29 mouse cellular contexts compared by ENCODE assay signal in the genomic region with DNA sequence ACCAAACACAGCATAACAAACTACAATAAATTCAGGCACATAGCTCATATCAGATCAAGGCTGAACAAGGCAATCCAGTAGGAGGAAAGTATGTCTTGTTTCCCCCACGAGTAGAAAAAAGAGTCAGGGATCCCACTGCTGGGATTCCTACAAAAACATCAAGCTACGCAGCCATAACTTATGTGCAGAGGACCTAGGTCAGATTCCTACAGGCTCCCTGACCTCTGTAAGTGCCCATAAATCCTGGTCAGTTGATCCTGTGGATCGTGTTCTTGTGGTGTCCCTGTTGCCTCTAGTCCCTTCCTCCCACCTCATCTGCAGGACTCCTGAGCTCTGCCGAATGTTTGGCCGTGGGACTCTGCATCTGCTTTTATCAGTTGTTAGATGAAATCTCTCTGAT. TPM values are rescaled to one million over a fixed set of nuclear protein-coding genes. Genes with fewer than 3 reads are reported as not detected.
DNase-seq lines count a peak whose midpoint lies in the region; ATAC-seq and TF ChIP-seq lines count a peak whose summit lies in the region.
"Had no signal": no experiment of that assay in that cellular context is flagged by ENCODE, and none has a peak within 500 bp of the region (broad histone marks: within the 10 kb centered on the region; RNA-seq: fewer than 3 reads in every experiment).

No protein-coding gene starts in this region.

- no peak overlapping the region for H3K9ac ChIP-seq in kidney, embryonic 15.5 days
- H3K9ac ChIP-seq in lung, embryonic 14.5 days: no peak overlapping the region
- H3K9ac ChIP-seq: embryonic facial prominence, embryonic 13.5 days; forebrain, embryonic 13.5 days; heart, embryonic 13.5 days; hindbrain, embryonic 14.5 days had no signal

- H3K27ac ChIP-seq in kidney, embryonic 15.5 days: peak overlapping the region; percentile 32
- H3K27ac ChIP-seq in lung, embryonic 14.5 days (ENCODE audit: low read depth): no peak overlapping the region
- H3K27ac ChIP-seq: embryonic facial prominence, embryonic 13.5 days; forebrain, embryonic 10.5 days; forebrain, embryonic 13.5 days; heart, adult 2 months; heart, embryonic 10.5 days; heart, embryonic 13.5 days; hindbrain, embryonic 14.5 days; hindbrain, postnatal 0 days had no signal

- peak; percentile 66 for ATAC-seq in kidney, embryonic 15.5 days (replicated peaks; ENCODE audit: low FRiP score)
- no peak for ATAC-seq in lung, embryonic 14.5 days (ENCODE audit: insufficient read depth)
- ATAC-seq: forebrain, embryonic 13.5 days; forebrain, embryonic 16.5 days; hindbrain, postnatal 0 days; Patski had no signal

- no peak overlapping the region for H3K4me2 ChIP-seq in kidney, embryonic 15.5 days
- no peak overlapping the region for H3K4me2 ChIP-seq in lung, embryonic 14.5 days
- H3K4me2 ChIP-seq: embryonic facial prominence, embryonic 13.5 days; forebrain, embryonic 13.5 days; heart, embryonic 13.5 days; hindbrain, embryonic 14.5 days had no signal

- H3K4me3 ChIP-seq in kidney, embryonic 15.5 days (replicated peaks): no peak overlapping the region
- no peak overlapping the region for H3K4me3 ChIP-seq in lung, embryonic 14.5 days (ENCODE audit: low read depth, low read length)
- H3K4me3 ChIP-seq: embryonic facial prominence, embryonic 13.5 days; forebrain, embryonic 10.5 days; forebrain, embryonic 13.5 days; heart, adult 2 months; heart, embryonic 10.5 days; heart, embryonic 13.5 days had no signal

- no peaks in the 10 kb centered on the region for H3K27me3 ChIP-seq in kidney, embryonic 15.5 days
- H3K27me3 ChIP-seq in lung, embryonic 14.5 days (ENCODE audit: insufficient read depth, low read length): no peaks in the 10 kb centered on the region
- H3K27me3 ChIP-seq: CH12.LX; heart, embryonic 13.5 days; Patski had no signal

- no peaks in the 10 kb centered on the region for H3K9me3 ChIP-seq in kidney, embryonic 15.5 days (replicated peaks)
- no peaks in the 10 kb centered on the region for H3K9me3 ChIP-seq in lung, embryonic 14.5 days (ENCODE audit: low read depth, low read length)
- H3K9me3 ChIP-seq: embryonic facial prominence, embryonic 13.5 days; forebrain, embryonic 10.5 days; forebrain, embryonic 13.5 days; heart, embryonic 10.5 days; heart, embryonic 13.5 days had no signal

- TF ChIP-seq CTCF in lung, embryonic 14.5 days (IDR thresholded peaks at IDR 0.05; ENCODE audit: low read depth): no peak

- H3K4me1 ChIP-seq in kidney, embryonic 15.5 days: peaks cover 17% of the 10 kb centered on the region
- 0 out of 2 replicates have a peak, but pooled peaks cover 4% of the 10 kb centered on the region for H3K4me1 ChIP-seq in lung, embryonic 14.5 days (ENCODE audit: insufficient read depth)

- WGBS in kidney, embryonic 15.5 days: 8% methylated on average over 5 of the region's 5 CpGs
- WGBS in lung, embryonic 14.5 days: 30% methylated on average over 5 of the region's 5 CpGs

- no peaks in the 10 kb centered on the region for H3K36me3 ChIP-seq in kidney, embryonic 15.5 days
- no peaks in the 10 kb centered on the region for H3K36me3 ChIP-seq in lung, embryonic 14.5 days (ENCODE audit: insufficient read depth)
- H3K36me3 ChIP-seq: embryonic facial prominence, embryonic 13.5 days; forebrain, embryonic 10.5 days; G1E; heart, embryonic 10.5 days; heart, embryonic 13.5 days had no signal

- peak; percentile 41 for DNase-seq in embryo, embryonic 10.5 days (ENCODE audit: low spot score)
- no peak for DNase-seq in embryo, embryonic 11 days
- DNase-seq in kidney, adult 11 months: no peak
- DNase-seq in lung, embryonic 14.5 days: peak; percentile 5
- no peak for DNase-seq in lung, postnatal 14 days
- DNase-seq in mesoderm, embryonic 11.5 days (ENCODE audit: low read depth, low spot score): peak; percentile 45
- DNase-seq: adrenal gland, postnatal 10 days; adrenal gland, postnatal 36 days; B cell, adult 2 months; cerebellum, adult 18-20 months; cerebellum, adult 9-10 months; cerebellum, postnatal 14 days; gastrocnemius, postnatal 10 days; gastrocnemius, postnatal 36 days; heart, adult 2 months; heart, postnatal 14 days; heart, postnatal 4 days had no signal

RNA-seq across cellular contexts. Expression of gene Tm2d1, which starts 1.9 kb away (rescaled TPM):
- 99.6 and 113 TPM in 2 replicates for polyA plus RNA-seq in kidney, embryonic 15.5 days (2015; fragmentation: Nextera tagmentation; extraction: Ambion mirVana)
- 78.6 and 86.0 TPM in 2 replicates for polyA plus RNA-seq in lung, embryonic 14.5 days (2014; fragmentation: Nextera tagmentation; extraction: Ambion mirVana)

RNA-seq across cellular contexts. Expression of gene Patj, which starts 10.5 kb away (rescaled TPM):
- polyA plus RNA-seq in kidney, embryonic 15.5 days (2015; fragmentation: Nextera tagmentation; extraction: Ambion mirVana): 26.5 and 26.6 TPM in 2 replicates
- polyA plus RNA-seq in lung, embryonic 14.5 days (2014; fragmentation: Nextera tagmentation; extraction: Ambion mirVana): 28.4 and 29.7 TPM in 2 replicates
- polyA plus RNA-seq: G1E had no signal

Comparison
In these comparisons a context has a peak if more than half of its experiments do, and no peak if none do; other contexts are left out.
1. DNase-seq: peak in embryo, embryonic 10.5 days (single experiment), lung, embryonic 14.5 days (single experiment) and mesoderm, embryonic 11.5 days (single experiment); none in embryo, embryonic 11 days (single experiment), kidney, adult 11 months (single experiment) and lung, postnatal 14 days (single experiment).